Mouse (Mus musculus) midbrain, embryonic 10.5 days (tissue): ENCODE data around the gene 2900026A02Rik. TPM values are rescaled to one million over a fixed set of nuclear protein-coding genes. Genes with fewer than 3 reads are reported as not detected.

Experiments
- DNase-seq: peaks from one replicate; pipeline ENCODE4 v3.0.0-alpha.2; 2017; ENCODE audit warnings: low spot score
- H3K27ac ChIP-seq: fragments of 300-500 bp; sonication (generic); replicated peaks from 2 replicates; pipeline ENCODE4 v1.5.1; 2016; ENCODE audit warnings: mild to moderate bottlenecking
- H3K27me3 ChIP-seq: fragments of 300-500 bp; sonication (generic); 2 replicates; pipeline ENCODE4 v1.6.1; 2016; ENCODE audit warnings: low read depth, mild to moderate bottlenecking; ENCODE audit not compliant: poor library complexity, severe bottlenecking
- H3K36me3 ChIP-seq: fragments of 300-500 bp; sonication (generic); 2 replicates; pipeline ENCODE4 v1.6.1; 2016; ENCODE audit warnings: mild to moderate bottlenecking, moderate library complexity
- H3K4me1 ChIP-seq: fragments of 300-500 bp; sonication (generic); 2 replicates; pipeline ENCODE4 v1.6.1; 2016
- H3K4me3 ChIP-seq: fragments of 300-500 bp; sonication (generic); 2 replicates; pipeline ENCODE4 v1.5.1; 2016; ENCODE audit warnings: mild to moderate bottlenecking, moderate library complexity
- H3K9me3 ChIP-seq: fragments of 300-500 bp; sonication (generic); replicated peaks from 2 replicates; pipeline ENCODE4 v1.6.1; 2016; ENCODE audit warnings: mild to moderate bottlenecking
- WGBS: fragments of 180-500 bp; shearing (Covaris S2); methylation state at CpG from one replicate; pipeline ENCODE4 v1.1.7; 2016; 5-methylcytosine and 5-hydroxymethylcytosine counted together
- polyA plus RNA-seq: library from polyadenylated mRNA; unstranded; fragments of >200 nt; fragmentation: Nextera tagmentation; extraction: Ambion mirVana; gene quantifications from 2 replicates; pipeline ENCODE4 v1.2.1, GENCODE M21; 2016

The 2900026A02Rik gene
- polyA plus RNA-seq, 1 experiment from 2014 or later: 2.7 TPM

DNA sequence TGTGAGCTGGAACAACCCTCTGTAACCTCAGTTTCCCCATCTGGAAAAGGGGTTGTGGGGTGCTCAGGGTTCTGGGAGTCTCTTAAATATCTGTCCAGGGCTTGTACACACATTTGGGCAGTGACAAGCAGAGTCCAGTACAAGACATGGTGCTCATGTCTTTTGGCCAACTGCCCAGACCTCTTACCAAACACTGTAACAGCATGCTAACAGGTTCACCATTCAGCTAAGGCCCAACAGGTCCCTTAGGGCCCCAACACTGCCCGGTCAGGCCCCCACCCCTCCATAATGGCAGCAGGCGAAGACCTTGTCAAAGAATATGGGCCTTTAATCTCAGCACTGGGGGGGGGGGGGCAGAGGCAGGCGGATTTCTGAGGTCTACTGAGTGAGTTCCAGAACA is 113.3 kb downstream of the 2900026A02Rik start:
- H3K4me1 ChIP-seq: peaks cover 24% of the 10 kb centered on the region
- no peak overlapping the region; the same call in 1 of the 2 replicates for H3K27ac ChIP-seq
- H3K27me3 ChIP-seq: no peaks in the 10 kb centered on the region
- no peak for DNase-seq
- 81% methylated on average over 3 of the region's 3 CpGs for WGBS
- no peaks in the 10 kb centered on the region for H3K9me3 ChIP-seq
- no peak overlapping the region for H3K4me3 ChIP-seq
- no peaks in the 10 kb centered on the region for H3K36me3 ChIP-seq

DNA sequence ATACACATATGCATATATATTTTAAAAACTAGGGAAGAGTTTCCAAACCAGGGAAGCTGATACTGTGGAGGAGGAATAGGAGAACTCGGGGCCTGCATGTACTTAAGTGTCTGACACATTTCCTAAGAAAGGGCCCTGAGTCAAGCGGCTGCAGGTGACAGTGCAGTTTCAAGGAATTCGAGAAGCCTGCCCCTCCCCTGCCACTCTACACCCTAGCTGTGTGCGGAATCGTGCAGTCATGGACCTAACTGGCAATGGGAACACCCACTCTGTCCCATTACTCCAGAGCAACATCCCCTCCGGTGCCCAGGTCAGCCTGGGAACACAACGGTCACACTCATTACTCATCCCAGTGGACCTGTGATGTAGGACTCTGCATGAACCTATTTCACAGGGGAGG is 114.4 kb downstream of the 2900026A02Rik start:
- no peaks in the 10 kb centered on the region for H3K9me3 ChIP-seq
- H3K36me3 ChIP-seq: no peaks in the 10 kb centered on the region
- peaks cover 34% of the 10 kb centered on the region for H3K4me1 ChIP-seq
- H3K4me3 ChIP-seq: no peak overlapping the region
- H3K27me3 ChIP-seq: no peaks in the 10 kb centered on the region
- WGBS: 87% methylated on average over 7 of the region's 7 CpGs
- no peak overlapping the region for H3K27ac ChIP-seq
- DNase-seq: no peak

DNA sequence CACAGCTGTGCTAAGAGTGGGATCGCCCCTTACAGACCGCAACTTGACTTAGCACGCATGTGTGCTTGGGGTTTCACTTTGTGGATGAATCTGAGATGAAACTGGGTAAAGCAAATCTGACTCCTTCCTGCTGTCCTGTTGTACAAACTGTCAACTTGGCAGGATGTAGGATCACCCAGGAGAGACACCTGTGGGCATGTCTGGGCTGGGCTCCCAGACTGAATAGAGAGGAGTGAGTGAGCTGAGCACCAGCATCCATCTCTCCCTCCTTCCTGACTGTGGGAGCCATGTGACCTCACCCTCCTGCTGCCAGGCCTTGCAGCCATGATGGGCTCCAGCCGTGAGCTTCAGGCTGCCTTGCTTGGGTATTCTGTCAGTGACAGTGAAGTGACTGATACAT is 115.6 kb downstream of the 2900026A02Rik start:
- WGBS: 89% methylated on average over 4 of the region's 4 CpGs
- Histone ChIP-seq H3K4me1 (peaks cover 23% of the 10 kb centered on the region), H3K27ac (no peak overlapping the region), H3K36me3 (no peaks in the 10 kb centered on the region), H3K4me3 (no peak overlapping the region), H3K9me3 (no peaks in the 10 kb centered on the region), H3K27me3 (no peaks in the 10 kb centered on the region)
- DNase-seq: no peak

DNA sequence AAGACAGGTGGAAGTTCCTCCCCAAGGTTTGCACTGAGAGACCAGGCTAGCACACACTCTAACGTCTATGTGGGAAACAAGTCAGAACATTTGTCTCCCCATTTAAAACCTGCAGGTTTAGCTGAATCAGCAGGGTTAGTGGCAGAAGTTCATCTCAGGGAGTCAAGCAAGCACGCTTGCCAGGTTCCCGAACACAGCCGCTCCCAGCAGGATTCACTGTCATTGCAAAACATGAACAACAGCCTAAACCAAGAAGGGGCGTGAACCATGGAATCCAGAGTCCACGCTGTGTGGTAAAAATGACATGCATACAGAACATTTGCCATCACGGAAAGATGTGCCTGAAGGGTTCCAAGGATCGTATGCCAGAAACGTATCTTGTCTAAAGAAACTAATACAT is 116.0 kb downstream of the 2900026A02Rik start:
- WGBS: 89% methylated on average over 9 of the region's 9 CpGs
- no peak overlapping the region for H3K27ac ChIP-seq
- H3K4me1 ChIP-seq: peaks cover 21% of the 10 kb centered on the region
- no peaks in the 10 kb centered on the region for H3K36me3 ChIP-seq
- H3K4me3 ChIP-seq: no peak overlapping the region
- H3K27me3 ChIP-seq: no peaks in the 10 kb centered on the region
- no peak for DNase-seq
- H3K9me3 ChIP-seq: no peaks in the 10 kb centered on the region

DNA sequence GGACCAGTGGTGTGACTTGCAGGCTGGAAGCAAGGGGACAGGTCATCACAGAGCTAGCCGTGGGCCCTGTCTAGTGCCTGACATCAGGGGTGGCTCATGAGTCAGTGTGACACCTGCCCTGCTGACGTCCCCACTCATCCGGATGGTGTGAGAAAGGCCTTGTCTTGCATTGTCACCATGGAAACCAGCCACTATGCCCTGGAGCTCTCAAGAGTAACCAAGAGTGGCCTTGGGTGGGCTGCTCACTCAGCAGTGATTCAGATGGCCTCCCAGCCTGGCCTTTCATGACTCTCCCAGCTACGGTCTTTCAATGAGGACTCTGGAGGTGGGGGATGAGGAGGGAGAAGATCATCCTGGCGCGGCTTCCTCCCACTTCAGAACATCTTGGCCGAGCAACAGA is 118.6 kb downstream of the 2900026A02Rik start:
- no peaks in the 10 kb centered on the region for H3K27me3 ChIP-seq
- 49% methylated on average over 7 of the region's 7 CpGs for WGBS
- no peaks in the 10 kb centered on the region for H3K9me3 ChIP-seq
- H3K4me1 ChIP-seq: peaks cover 21% of the 10 kb centered on the region
- peak overlapping the region; percentile 55 for H3K27ac ChIP-seq
- DNase-seq: peak; percentile 48
- no peaks in the 10 kb centered on the region for H3K36me3 ChIP-seq
- no peak overlapping the region for H3K4me3 ChIP-seq

DNA sequence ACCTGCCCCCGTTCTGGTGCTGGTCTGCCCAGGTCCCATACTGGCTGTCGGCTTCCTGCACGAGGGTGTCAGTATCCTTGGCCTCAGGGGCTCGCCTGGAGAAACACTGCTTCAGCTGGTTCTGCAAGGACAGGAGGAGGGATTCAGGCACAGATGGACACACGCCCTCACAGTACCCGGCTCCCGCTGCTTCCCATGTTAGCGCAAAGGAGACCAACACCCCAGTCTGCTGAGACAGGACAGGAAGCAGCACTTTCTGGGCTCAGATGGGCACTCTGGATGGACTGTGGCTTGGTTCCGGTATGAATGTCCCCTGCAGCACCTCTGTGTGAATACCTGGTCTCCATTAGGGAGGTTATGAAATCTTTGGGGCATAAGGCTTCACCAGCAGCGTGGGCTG is 119.6 kb downstream of the 2900026A02Rik start:
- H3K27ac ChIP-seq: peak overlapping the region; percentile 55; the same call in 1 of the 2 replicates

DNA sequence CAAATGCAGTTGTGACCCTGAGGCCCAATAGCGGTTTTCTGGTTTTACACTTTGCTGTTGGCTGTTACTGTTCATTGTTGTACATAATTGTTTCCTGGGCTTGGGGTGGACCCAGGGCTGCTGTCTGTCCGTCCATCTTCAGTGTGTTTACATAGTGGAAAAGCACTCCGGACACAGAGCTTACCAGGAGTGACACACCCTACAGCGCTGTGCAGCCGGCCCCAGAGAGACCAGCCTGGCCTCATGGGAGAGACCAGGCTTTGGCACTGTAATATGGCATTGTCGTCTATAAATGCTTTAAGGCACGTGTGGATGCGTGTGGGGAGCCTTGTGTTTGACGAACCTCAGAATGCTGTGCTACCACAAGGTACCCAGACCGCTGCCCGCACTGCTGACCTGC is 120.6 kb downstream of the 2900026A02Rik start:
- Histone ChIP-seq H3K27ac (no peak overlapping the region), H3K27me3 (no peaks in the 10 kb centered on the region), H3K4me1 (peaks cover 21% of the 10 kb centered on the region), H3K36me3 (peaks cover 10% of the 10 kb centered on the region), H3K4me3 (no peak overlapping the region), H3K9me3 (no peaks in the 10 kb centered on the region)
- 90% methylated on average over 11 of the region's 11 CpGs for WGBS
- no peak for DNase-seq

More for the DNA sequence above, 119.6 kb downstream of the 2900026A02Rik start:
- Histone ChIP-seq H3K4me3 (no peak overlapping the region), H3K36me3 (peaks cover 1% of the 10 kb centered on the region; the same call in 1 of the 2 replicates), H3K9me3 (no peaks in the 10 kb centered on the region), H3K27me3 (no peaks in the 10 kb centered on the region), H3K4me1 (peaks cover 21% of the 10 kb centered on the region)
- no peak for DNase-seq
- WGBS: 88% methylated on average over 10 of the region's 10 CpGs

DNA sequence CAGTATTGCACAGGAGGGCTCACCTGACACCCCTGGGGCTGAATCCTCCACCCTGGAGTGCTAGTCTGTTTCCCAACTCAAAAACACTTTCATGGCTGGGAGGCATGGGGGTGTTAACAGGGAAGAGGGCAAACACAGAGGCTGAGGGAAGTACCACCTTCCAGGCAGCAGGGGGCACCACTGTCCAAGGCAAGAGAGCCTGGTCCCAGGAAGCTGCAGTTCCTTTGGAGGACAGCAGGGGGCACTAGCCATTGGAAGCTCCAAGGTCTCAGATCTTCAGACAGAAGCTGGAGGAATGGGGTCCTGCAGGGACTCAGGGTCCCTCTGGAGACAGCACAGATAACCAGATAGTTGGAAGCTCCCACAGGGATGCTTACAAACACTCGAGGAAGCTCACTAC is 121.5 kb downstream of the 2900026A02Rik start:
- no peak overlapping the region for H3K4me3 ChIP-seq
- H3K9me3 ChIP-seq: no peaks in the 10 kb centered on the region
- H3K27me3 ChIP-seq: no peaks in the 10 kb centered on the region
- H3K27ac ChIP-seq: no peak overlapping the region
- WGBS: 29% methylated on average over 1 of the region's 1 CpGs
- DNase-seq: peak; percentile 89
- H3K4me1 ChIP-seq: peaks cover 21% of the 10 kb centered on the region
- peaks cover 15% of the 10 kb centered on the region for H3K36me3 ChIP-seq

DNA sequence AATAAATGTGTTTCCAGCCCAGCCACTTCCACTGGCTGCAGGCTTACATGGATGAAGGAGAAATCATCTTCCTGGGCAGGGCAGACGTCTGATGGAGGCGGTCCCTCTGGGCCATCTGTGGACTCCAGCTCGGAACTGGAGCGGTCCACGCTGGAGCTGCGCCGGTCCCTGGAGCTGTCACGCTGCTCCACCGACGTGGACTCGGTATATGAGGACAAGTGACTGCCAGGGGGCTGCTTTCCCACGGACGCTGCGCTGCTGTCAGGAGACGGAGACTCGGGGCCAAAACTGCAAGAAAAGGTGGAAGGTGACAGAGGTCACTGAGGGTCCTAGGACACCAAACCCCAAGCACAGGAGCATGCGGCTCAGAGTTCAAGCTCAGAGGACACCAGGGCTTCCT is 123.5 kb downstream of the 2900026A02Rik start:
- no peak for DNase-seq
- no peak overlapping the region for H3K27ac ChIP-seq
- peaks cover 8% of the 10 kb centered on the region for H3K4me1 ChIP-seq
- WGBS: 93% methylated on average over 17 of the region's 17 CpGs
- H3K36me3 ChIP-seq: peaks cover 15% of the 10 kb centered on the region
- no peak overlapping the region for H3K4me3 ChIP-seq
- no peaks in the 10 kb centered on the region for H3K9me3 ChIP-seq
- H3K27me3 ChIP-seq: no peaks in the 10 kb centered on the region

DNA sequence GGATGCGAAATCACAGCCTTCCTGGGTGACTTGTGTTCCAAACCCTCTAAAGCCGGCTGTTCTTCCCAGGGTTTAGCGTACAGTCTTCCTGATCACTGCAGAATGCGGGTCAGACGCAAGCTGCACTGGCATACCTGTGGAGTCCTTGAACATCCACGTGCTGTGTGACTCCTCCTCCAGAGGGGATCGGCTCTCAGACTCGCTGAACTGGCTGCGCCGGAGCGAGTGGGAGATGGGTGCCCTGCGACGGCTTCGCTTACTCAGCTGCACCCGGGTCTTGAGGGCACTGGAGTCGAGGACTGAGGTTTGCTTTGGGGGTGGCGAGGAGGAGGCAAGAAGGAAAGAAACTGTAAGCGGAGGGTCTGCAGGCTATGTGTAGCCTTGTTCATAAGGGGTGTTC is 125.6 kb downstream of the 2900026A02Rik start:
- no peaks in the 10 kb centered on the region for H3K27me3 ChIP-seq
- H3K27ac ChIP-seq: no peak overlapping the region
- H3K36me3 ChIP-seq: peaks cover 27% of the 10 kb centered on the region
- H3K4me1 ChIP-seq: peaks cover 3% of the 10 kb centered on the region; the same call in 1 of the 2 replicates
- no peak overlapping the region for H3K4me3 ChIP-seq
- 94% methylated on average over 18 of the region's 18 CpGs for WGBS
- H3K9me3 ChIP-seq: no peaks in the 10 kb centered on the region
- no peak for DNase-seq

DNA sequence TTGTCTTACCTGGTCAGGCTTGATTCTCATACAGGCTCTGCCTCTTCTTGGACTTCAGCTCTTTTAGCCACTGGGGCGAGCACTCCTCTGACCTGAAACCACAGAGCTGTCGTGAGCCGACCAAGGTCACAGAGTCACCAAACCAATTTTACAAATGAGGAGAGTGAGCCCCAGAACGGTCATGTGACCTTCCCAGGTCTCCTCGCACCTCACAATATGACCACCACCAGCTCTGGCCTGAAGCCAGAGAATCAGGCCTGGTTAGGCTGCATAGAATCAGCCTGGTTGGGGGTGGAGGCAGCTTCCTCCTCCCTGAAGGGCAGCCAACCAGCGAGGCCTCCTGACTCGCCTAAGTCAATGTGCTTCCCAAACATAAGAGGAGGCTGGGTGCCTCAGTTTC is 128.6 kb downstream of the 2900026A02Rik start:
- 84% methylated on average over 7 of the region's 7 CpGs for WGBS
- peaks cover 40% of the 10 kb centered on the region for H3K36me3 ChIP-seq
- H3K27ac ChIP-seq: no peak overlapping the region

DNA sequence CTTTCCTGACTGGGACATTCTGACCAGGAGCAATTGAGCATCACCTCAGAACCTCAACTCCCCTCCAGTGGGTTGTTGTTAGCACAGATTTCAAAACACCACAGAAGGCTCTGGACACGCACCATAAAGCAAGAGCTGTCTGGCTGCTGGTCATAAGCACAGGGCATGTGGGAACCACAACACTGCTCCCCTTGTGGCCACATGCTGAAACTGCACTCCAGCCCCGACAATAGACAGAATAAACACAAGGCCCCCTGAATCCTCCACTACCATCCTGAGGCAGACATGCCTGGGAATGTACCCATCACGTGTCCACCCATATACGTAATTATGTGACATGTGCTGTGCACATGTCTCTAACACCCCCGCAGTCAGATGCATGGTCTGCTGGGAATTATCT is 129.9 kb downstream of the 2900026A02Rik start:
- WGBS: 60% methylated on average over 5 of the region's 5 CpGs
- H3K4me3 ChIP-seq: no peak overlapping the region

More for the DNA sequence above, 128.6 kb downstream of the 2900026A02Rik start:
- Histone ChIP-seq H3K4me3 (no peak overlapping the region), H3K27me3 (no peaks in the 10 kb centered on the region), H3K9me3 (no peaks in the 10 kb centered on the region), H3K4me1 (peaks cover 3% of the 10 kb centered on the region; the same call in 1 of the 2 replicates)
- no peak for DNase-seq

DNA sequence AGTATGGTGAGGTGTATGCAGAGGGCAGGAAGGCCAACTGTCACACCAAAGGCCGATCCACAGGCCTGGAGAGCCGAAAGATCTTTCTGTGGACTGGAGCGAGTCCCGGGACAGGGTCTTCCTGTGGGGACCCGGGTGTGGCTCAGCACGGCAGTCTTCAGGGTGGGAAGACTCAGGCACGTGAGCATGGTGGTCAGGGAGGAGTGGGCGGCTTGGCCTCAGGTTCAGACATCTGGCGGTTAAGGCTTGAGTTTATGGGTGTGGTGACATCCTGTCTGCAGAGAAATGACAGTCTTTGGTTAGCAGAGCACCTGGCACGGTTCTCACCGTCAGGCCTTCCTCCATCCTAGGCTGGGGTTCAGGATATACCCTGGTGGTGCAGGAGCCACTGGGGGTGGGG is 130.3 kb downstream of the 2900026A02Rik start:
- no peak for DNase-seq
- H3K27me3 ChIP-seq: no peaks in the 10 kb centered on the region
- no peak overlapping the region for H3K4me3 ChIP-seq
- H3K27ac ChIP-seq: no peak overlapping the region
- H3K9me3 ChIP-seq: no peaks in the 10 kb centered on the region
- peaks cover 33% of the 10 kb centered on the region for H3K36me3 ChIP-seq
- peaks cover 6% of the 10 kb centered on the region; the same call in 1 of the 2 replicates for H3K4me1 ChIP-seq
- WGBS: 93% methylated on average over 11 of the region's 11 CpGs

More for the DNA sequence above, 129.9 kb downstream of the 2900026A02Rik start:
- peaks cover 6% of the 10 kb centered on the region; the same call in 1 of the 2 replicates for H3K4me1 ChIP-seq
- peak; percentile 65 for DNase-seq
- peaks cover 36% of the 10 kb centered on the region for H3K36me3 ChIP-seq
- no peaks in the 10 kb centered on the region for H3K9me3 ChIP-seq
- no peaks in the 10 kb centered on the region for H3K27me3 ChIP-seq
- no peak overlapping the region for H3K27ac ChIP-seq
